Mouse (Mus musculus) heart, adult 9 months (tissue): Measurements from ENCODE around the gene Cabp2.
"Not testable (repeated sequence)": the region's sequence is repeated elsewhere in the genome, so short reads cannot be mapped to it uniquely, and the experiment has no call there.

Experiments used
- DNase-seq, 2 experiments: peaks; one replicate each; pipeline ENCODE4 v3.0.0; 2022; ENCODE audit warnings: low spot score in 2 of 2

Cabp2 gene

GRCm38 (mm10) chr19:4081394-4081793, at the start of gene Cabp2:
Cabp2 (plus strand) TSS chr19:4081578.
- DNase-seq = no peak

GRCm38 (mm10) chr19:4032668-4033067, 48.7 kb upstream of the Cabp2 start:
- DNase-seq = no peak

DNA sequence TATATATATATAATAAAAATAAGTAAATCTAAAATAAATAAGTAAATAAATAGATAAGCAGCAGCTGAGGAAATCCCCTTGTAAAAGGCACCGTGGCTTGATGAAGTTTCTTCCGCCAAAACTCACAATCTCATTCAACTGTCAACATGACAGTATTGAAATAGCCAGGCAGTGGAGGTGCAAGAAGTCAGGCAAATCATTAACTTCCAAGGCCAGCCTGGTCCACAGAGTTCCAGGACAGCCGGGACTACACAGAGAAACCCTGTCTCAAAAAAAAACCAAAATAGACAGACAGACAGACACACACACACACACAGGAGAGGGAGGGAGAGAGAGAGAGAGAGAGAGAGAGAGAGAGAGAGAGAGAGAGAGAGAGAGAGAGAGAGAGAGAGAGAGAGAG, 48.1 kb upstream of the Cabp2 start:
- DNase-seq = no peak

DNA sequence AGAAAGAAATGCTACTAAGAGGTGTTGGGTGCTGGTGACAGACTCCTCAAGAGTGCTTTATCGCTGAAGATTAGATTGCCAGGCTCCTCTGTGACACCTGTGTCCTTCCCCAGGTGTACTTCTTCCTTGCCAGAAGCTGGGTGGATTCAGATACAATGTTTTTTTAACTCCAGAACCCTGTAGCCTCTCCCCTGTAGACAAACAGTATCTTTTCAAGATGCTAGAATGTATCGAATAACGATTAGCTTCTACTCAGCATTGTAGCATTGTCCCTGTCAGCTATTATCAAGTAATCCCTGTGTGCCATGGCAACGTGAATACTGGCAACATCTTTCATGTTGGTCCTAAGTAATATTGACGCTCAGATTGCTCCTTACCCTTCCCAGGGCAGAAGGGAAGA, 47.6 kb upstream of the Cabp2 start:
- DNase-seq = no peak

DNA sequence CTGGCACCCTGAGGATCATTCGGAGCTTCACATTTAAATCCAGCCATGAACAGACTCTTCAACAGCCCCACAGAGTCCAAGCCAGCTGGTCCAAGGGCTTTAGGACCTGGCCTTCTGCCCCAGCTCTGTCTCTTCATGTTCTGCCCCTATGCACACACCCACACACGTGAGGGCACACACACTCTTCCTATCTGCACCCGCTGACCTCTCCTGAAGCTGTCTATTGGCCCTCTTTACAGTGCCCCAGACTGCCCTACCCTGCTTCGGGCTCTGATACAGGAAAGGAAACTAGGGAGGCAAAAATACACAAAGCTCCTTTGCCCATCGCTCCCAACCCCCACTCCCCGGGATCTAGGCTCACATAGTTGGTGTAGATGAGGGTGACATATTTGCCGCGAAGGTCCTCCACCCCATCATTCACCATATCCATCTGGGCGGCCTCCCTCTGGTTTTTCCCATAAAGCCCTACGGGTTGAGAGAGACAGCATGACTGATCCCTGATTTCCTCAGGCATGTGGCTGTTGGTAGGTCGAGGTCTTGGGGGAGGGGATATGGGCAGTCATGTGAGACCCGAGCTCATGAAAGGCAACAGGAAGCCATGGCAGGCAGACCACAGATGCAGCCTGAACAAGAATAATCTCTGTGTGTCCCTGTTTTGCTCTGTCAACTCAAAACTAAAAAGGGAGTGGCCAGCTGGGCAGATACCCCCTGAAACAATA, 44.9 kb upstream of the Cabp2 start:
- no peak for DNase-seq

DNA sequence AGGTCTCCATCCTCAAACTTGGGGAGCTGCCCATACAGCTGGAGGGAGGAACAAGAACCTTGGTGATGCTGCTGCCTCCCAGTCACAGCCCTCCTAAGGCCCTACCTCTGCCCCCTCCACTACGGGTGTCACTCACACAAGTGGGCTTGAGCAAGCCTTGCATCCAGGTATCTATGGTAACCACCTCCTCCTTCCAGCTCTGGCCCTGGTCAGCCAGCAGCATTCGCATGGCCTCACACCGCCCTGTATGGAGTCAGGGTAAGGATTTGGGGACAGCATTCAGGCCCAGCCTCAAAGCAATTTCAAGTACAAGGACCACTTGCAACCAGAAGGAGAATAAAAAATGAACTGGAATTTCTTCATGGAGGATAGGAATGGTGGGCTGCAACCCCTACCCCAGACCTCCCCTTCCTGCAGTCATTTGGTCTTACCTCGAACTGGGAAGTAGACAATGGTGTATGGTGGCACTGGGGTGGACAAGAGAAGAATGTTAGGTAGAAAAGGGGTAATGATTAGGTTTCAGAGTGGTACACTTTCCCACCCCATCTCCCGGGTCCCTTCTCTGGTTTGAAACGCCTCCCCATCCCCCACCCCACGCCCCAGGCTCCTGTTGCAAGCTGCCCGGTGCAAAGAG, 44.1 kb upstream of the Cabp2 start:
- DNase-seq = not testable (repeated sequence)

- peak; percentile 92 for DNase-seq
These were observed 43.6 kb upstream of the Cabp2 start, which contains the start of gene Gstp1 for GRCm38 (mm10) chr19:4037788-4038232. Gstp1 (minus strand) TSS chr19:4037985.

GRCm38 (mm10) chr19:4040941-4041340, 40.4 kb upstream of the Cabp2 start:
- DNase-seq = not testable (repeated sequence)

DNA sequence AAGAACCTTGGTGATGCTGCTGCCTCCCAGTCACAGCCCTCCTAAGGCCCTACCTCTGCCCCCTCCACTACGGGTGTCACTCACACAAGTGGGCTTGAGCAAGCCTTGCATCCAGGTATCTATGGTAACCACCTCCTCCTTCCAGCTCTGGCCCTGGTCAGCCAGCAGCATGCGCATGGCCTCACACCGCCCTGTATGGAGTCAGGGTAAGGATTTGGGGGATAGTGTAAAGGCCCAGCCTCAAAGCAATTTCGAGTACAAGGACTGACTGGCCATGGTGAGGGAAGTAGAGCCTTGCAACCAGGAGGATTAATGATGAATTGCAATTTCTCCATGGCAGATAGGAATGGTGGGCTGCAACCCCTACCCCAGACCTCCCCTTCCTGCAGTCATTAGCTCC, 39.9 kb upstream of the Cabp2 start:
- DNase-seq = not testable (repeated sequence)

DNA sequence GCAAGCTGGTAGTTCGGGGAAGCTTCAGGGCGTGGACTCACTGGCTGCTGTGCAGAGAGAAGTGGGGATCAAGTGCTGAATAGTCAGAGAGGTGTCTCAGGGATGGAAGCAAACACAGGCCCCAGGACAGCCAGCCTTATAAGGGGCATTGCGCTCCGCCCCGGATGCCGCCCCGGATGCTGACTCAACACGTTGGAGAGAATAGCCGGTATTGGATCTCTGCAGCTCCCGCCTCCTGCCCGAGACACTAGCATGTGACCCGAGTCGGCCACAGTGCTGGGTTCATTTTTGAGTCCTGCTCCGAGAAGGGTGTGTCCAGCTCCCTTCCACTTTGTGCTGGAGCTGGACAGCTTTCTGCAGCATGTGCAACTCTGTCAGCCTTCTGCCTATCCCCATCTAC, 39.3 kb upstream of the Cabp2 start:
- peak; percentile 58 to 64 for DNase-seq

DNA sequence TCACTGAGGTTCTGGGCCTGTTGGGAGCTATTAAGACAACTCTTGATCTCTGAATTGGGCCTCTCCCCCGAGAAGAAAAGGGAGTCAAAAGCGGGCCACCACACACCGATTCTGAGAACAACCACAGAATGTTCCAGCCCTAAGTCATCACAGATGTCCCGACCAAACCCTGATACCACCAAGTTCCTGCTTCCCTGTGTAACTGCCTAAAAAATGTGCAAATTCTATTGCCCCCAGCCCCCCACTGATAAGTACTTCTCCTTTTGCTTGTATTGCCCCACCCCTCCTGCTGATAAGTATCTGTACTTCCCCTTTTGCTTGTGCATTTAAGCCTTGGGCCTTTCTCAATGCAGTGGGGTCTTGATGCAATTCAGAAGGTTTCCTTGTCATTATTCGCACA, 37.3 kb upstream of the Cabp2 start:
- DNase-seq = not testable (repeated sequence)

DNA sequence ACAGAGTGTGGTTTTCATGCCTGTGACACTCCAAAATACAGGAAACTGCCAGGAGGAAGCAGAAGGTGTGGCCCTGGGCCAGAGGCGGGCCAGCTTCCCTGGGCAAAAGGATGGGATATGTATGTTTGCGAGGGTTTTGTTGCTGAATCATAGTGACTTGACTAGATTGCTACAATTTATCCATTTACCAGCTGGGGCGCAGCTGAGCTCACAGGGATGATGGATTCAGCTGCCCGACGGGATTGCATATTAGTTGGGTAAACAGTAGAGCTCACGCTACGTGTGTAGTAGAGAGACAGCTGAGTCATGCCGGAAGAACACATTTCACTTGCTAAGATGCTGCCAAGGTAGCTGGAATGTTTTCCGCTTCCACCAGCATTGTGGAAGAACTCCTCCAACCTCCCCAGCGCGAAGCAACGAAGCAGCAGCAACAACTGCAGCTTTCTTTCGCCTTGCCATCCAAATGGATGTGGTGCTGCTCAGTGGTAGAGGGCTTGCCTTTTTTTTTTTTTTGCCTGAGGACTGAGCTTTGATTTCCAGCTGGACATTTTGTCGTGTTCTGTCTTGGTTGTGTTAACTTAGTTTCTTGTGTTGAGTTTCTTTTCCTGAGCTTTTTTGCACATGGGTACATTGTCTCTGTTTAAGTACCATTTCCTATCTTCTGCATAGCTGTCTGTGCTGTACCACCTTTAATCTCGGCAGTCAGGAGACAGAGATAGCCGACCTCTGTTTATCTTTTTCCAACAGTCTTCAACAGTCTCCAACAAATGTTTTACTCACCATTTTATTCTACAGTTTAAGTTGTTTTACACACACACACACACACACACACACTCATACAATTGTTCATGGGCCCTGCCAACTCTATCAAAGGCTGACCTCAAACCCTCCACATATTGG, 35.2 kb upstream of the Cabp2 start, which contains the start of gene Gstp2:
Gene Gstp2 (minus strand): TSS at position 58 of the 900 bp plus-strand sequence.
- peak; percentile 89 to 91 for DNase-seq

- DNase-seq = no peak
These were observed 34.5 kb upstream of the Cabp2 start for GRCm38 (mm10) chr19:4046866-4047254.

DNA sequence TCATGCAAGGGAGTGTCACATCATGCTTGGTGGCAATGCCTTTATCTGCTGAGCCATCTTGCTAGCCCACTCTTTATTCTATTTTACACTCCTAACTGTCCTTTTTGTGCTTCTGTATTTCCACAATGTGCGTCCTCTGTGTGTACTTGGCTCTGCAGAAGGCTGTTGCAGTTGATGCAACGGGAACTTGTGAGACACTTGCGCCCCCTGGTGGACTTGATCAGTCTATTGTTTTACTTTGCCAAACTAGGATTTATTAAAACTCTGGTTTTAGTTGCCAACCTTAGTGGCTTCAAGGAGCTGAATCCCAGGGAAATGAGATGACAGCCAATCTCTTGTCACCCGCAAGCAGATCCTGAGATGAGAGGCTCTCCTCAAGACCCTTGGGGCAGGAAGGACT, 33.5 kb upstream of the Cabp2 start:
- DNase-seq = peak; percentile 43 to 80

DNA sequence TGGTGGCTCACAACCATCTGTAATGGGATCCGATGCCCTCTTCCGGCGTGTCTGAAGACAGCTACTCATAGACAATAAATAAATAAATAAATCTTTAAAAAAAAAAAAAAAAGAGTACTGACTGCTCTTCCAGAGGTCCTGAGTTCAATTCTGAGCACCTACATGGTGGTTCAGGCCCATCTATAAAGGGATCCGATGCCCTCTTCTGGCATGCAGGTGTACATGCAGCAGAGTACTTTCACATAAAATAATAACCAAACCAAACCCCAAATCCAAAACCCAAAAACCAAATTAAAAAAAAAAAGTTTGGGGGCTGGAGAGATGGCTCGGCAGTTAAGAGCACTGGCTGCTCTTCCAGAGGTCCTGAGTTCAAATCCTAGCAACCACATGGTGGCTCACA, 32.3 kb upstream of the Cabp2 start:
- DNase-seq = not testable (repeated sequence)

DNA sequence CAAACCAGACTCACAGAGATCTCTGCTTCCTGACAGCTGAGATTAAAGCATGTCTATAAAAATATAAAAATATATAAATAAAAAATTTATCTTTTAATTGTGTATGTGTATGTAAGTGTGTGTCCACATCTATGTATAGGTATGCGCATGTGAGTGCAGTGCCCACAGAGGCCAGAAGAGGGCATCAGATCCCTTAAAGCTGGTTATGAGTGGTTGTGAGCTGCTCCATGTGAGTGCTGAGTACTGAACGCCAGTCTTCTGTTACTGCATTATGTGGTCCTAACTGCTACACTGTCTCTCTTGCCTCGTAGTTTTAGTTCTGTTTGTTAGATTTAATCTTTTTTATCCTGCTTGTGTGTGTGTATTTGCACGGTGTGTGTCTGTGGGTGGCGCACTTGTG, 30.4 kb upstream of the Cabp2 start:
- no peak for DNase-seq

GRCm38 (mm10) chr19:4051741-4052515, 29.4 kb upstream of the Cabp2 start:
- peak in 1 of 2 experiments; percentile 59 for DNase-seq

DNA sequence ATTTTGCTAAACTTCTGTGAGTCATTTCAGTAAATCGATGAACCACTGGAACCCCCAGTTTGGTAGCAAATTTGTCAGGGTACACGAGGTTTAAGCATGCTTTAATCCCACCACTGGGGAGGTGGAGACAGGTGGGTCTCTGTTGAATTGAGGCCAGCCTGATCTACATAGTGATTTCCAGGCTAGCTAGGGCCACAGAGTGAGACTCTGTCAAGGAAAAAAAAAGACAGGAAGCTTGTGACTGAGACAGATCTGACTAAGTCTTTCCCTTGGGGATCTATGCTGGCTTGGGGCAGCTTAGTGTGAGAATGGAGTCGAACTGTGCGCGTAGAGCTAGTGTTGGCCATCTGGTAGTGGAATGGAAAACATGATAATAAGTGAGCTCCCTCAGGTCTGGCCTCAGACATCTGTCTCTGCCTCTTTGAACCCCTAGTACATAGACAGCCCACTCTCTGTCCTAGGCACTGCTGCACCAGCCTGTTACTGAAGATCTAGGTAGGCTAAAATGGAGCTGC, 28.8 kb upstream of the Cabp2 start:
- no peak for DNase-seq

- DNase-seq = no peak
These were observed 26.8 kb upstream of the Cabp2 start for GRCm38 (mm10) chr19:4054613-4055012.

GRCm38 (mm10) chr19:4055216-4055946, 26.0 kb upstream of the Cabp2 start:
- DNase-seq = no peak
